Mouse (Mus musculus) hindbrain, embryonic 11.5 days (tissue): ENCODE measurements at regions not wholly inside any gene's neighbourhood (a gene's known extent, or its start where the extent isn't known, plus 50 kb on each side); places are given as distances from the start of the nearest gene placed in this dataset.

ENCODE experiments used
- ATAC-seq: fragments of 200-750 bp; cut with Nextera tagmentation; 2 replicates; pipeline ENCODE4 v1.8.0; 2017; ENCODE audit warnings: mild to moderate bottlenecking, moderate TSS enrichment, moderate library complexity; ENCODE audit not compliant: low FRiP score
- DNase-seq: peaks from one replicate; pipeline ENCODE4 v3.0.0-alpha.2; 2015; ENCODE audit warnings: low spot score
- H3K27ac ChIP-seq: fragments of 300-500 bp; sonication (generic); 2 replicates; pipeline ENCODE4 v1.5.1; 2014; ENCODE audit warnings: mild to moderate bottlenecking, low read depth, low read length
- H3K27me3 ChIP-seq: fragments of 300-500 bp; sonication (generic); 2 replicates; pipeline ENCODE4 v1.6.1; 2014; ENCODE audit warnings: mild to moderate bottlenecking, low read length, moderate library complexity, mixed read lengths; ENCODE audit not compliant: control insufficient read depth, insufficient read depth
- H3K36me3 ChIP-seq: fragments of 300-500 bp; sonication (generic); 2 replicates; pipeline ENCODE4 v1.6.1; 2014; ENCODE audit warnings: mild to moderate bottlenecking, low read length, moderate library complexity, mixed read lengths; ENCODE audit not compliant: control insufficient read depth, insufficient read depth
- H3K4me1 ChIP-seq: fragments of 300-500 bp; sonication (generic); replicated peaks from 2 replicates; pipeline ENCODE4 v1.6.1; 2014; ENCODE audit warnings: low read length, mixed read lengths; ENCODE audit not compliant: control insufficient read depth, insufficient read depth
- H3K4me2 ChIP-seq: fragments of 300-500 bp; sonication (generic); replicated peaks from 2 replicates; pipeline ENCODE4 v1.6.1; 2014; ENCODE audit warnings: mild to moderate bottlenecking, low read depth, low read length
- H3K4me3 ChIP-seq: fragments of 300-500 bp; sonication (generic); 2 replicates; pipeline ENCODE4 v1.5.1; 2014; ENCODE audit warnings: low read depth, low read length
- H3K9ac ChIP-seq: fragments of 300-500 bp; sonication (generic); 2 replicates; pipeline ENCODE4 v1.6.1; 2014; ENCODE audit warnings: low read depth, low read length
- H3K9me3 ChIP-seq: fragments of 300-500 bp; sonication (generic); 2 replicates; pipeline ENCODE4 v1.6.1; 2016; ENCODE audit warnings: low read length; ENCODE audit not compliant: control insufficient read depth
- WGBS: fragments of 180-500 bp; shearing (Covaris S2); extraction: QIAGEN DNeasy Blood & Tissue Kit; methylation state at CpG from one replicate; pipeline ENCODE4 v1.1.7; 2014; 5-methylcytosine and 5-hydroxymethylcytosine counted together

- Histone ChIP-seq H3K9ac (no peak overlapping the region), H3K36me3 (no peaks in the 10 kb centered on the region), H3K4me1 (no peaks in the 10 kb centered on the region), H3K27me3 (no peaks in the 10 kb centered on the region), H3K27ac (no peak overlapping the region), H3K9me3 (no peaks in the 10 kb centered on the region), H3K4me3 (no peak overlapping the region), H3K4me2 (no peak overlapping the region)
- 65% methylated on average over 3 of the region's 3 CpGs for WGBS
- no peak for ATAC-seq
- DNase-seq: no peak
Measured at GRCm38 (mm10) chr12:10256385-10256784, 113.4 kb upstream of the Nt5c1b start.

DNA sequence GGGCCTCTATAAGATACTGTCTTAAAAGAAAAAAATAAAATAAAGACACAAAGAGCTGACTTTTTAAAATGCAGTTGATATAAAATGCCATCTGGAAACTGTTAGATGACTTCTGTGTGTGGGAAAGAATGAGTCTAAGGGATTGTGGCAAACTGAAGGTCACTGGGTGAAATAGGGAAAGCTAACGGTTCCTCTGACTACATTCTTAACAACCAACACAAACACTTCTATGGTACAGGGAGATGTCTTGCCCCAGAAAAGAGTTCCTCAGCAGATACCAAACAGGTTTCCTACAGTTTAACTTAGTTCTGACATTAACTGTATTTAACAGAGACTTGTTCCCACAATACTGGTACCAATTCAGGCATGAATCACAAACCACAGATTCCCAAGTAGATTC is 103.6 kb upstream of the Nt5c1b start:
- no peak overlapping the region for H3K9ac ChIP-seq
- no peak overlapping the region for H3K27ac ChIP-seq
- no peaks in the 10 kb centered on the region for H3K9me3 ChIP-seq
- ATAC-seq (no peak), DNase-seq (no peak)
- no peaks in the 10 kb centered on the region for H3K27me3 ChIP-seq
- H3K4me2 ChIP-seq: no peak overlapping the region
- H3K4me1 ChIP-seq: no peaks in the 10 kb centered on the region
- H3K4me3 ChIP-seq: no peak overlapping the region
- WGBS: 81% methylated on average over 1 of the region's 1 CpGs
- no peaks in the 10 kb centered on the region for H3K36me3 ChIP-seq

DNA sequence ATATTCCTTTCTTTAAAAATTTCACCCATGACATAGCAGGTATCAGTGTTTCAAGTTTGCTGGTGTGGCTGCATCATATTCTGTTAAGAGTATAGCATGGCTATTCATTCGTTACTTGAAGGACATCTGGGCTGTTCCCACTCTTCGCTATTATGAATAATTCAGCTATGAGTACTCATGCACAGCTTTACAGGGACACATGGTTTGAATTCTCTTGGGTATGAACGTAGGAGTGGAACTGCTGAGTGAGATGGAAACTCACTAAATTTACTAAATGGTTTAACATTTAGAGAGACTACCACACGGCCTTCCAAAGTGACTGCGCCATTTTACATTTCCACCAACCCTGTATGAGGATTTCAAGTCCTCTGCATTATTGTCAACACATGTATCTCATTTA is 97.7 kb upstream of the Nt5c1b start:
- Histone ChIP-seq H3K9me3 (no peaks in the 10 kb centered on the region), H3K4me2 (no peak overlapping the region), H3K9ac (no peak overlapping the region), H3K27ac (no peak overlapping the region), H3K4me1 (no peaks in the 10 kb centered on the region), H3K27me3 (no peaks in the 10 kb centered on the region), H3K4me3 (no peak overlapping the region), H3K36me3 (no peaks in the 10 kb centered on the region)
- no peak for DNase-seq
- 90% methylated on average over 5 of the region's 5 CpGs for WGBS
- no peak for ATAC-seq

DNA sequence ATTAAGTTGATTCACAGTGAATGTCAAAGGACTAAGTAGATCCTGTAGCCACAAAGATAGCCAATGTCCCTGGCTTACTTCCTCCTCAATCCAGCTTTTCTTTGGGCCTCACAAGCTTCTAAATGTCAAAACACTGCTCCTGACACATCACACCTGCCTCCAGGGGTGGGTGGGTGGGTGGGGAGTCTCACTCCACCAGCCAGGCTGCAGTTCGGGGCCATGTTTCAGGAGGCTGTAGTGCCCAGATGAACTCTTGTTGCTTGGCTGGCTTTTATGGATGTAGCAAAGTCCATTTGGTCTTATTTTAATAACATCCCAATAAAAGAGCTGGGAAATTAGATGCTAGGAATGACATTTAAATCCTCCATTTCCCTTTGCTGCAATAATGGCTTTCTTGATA is 94.5 kb upstream of the Nt5c1b start:
- no peak overlapping the region for H3K4me3 ChIP-seq
- H3K36me3 ChIP-seq: no peaks in the 10 kb centered on the region
- 87% methylated on average over 1 of the region's 1 CpGs for WGBS
- no peak overlapping the region for H3K4me2 ChIP-seq
- H3K9ac ChIP-seq: no peak overlapping the region
- no peaks in the 10 kb centered on the region for H3K9me3 ChIP-seq
- DNase-seq (no peak), ATAC-seq (no peak)
- no peak overlapping the region for H3K27ac ChIP-seq
- H3K27me3 ChIP-seq: no peaks in the 10 kb centered on the region
- no peaks in the 10 kb centered on the region for H3K4me1 ChIP-seq

DNA sequence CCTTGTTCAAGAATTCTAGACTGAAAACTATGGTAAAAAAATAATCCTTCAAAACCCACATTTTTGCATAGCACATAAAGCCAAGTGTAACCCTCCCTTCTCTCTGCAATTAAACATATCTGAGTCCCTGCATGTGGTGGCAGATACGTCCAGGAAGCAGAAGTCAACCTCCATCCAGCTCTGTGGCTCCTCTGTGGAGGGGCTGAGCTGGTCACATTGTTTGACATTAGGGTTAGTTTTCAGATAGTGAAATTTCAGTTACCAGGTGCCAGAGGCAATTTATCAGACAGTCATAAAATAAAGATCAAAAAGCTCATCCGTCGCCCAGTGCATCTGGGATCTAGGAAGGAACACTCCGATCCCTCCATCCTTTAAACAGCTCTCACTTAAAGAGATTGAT is 77.1 kb upstream of the Nt5c1b start:
- DNase-seq (no peak), ATAC-seq (no peak)
- no peak overlapping the region for H3K27ac ChIP-seq
- no peaks in the 10 kb centered on the region for H3K36me3 ChIP-seq
- H3K4me1 ChIP-seq: no peaks in the 10 kb centered on the region
- H3K4me3 ChIP-seq: no peak overlapping the region
- 79% methylated on average over 4 of the region's 4 CpGs for WGBS
- no peak overlapping the region for H3K4me2 ChIP-seq
- no peak overlapping the region for H3K9ac ChIP-seq
- no peaks in the 10 kb centered on the region for H3K9me3 ChIP-seq
- no peaks in the 10 kb centered on the region for H3K27me3 ChIP-seq

DNA sequence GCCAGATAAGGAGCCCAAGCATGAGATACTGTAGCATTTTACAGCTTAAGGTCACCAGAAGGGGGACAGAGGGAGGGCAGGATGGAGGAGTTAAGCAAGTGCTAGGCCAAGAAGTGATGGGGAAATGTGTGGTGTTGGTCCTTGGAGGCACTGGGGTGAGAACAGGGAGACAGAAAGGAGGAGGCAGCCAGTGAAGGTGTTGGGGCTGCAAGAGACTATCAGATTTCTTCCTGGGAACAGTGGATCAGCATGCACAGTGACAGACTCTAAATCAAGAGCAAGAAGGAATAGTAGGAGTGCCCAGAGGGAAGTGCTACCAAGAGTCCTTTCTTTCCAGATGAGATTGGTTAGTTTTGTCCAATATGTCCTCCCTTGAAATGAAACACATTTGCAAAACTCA is 63.8 kb upstream of the Nt5c1b start:
- DNase-seq (no peak), ATAC-seq (no peak)
- Histone ChIP-seq H3K9me3 (no peaks in the 10 kb centered on the region), H3K4me1 (no peaks in the 10 kb centered on the region), H3K27me3 (no peaks in the 10 kb centered on the region), H3K9ac (no peak overlapping the region), H3K4me2 (no peak overlapping the region), H3K4me3 (no peak overlapping the region), H3K36me3 (no peaks in the 10 kb centered on the region), H3K27ac (no peak overlapping the region)
